Mouse (Mus musculus): ENCODE measurements around the gene Sult2b1. TPM values are rescaled to one million over a fixed set of nuclear protein-coding genes. Genes with fewer than 3 reads are reported as not detected.

The Sult2b1 gene
- polyA plus RNA-seq, 1 experiment from 2014 or later = 3.7 TPM

DNA sequence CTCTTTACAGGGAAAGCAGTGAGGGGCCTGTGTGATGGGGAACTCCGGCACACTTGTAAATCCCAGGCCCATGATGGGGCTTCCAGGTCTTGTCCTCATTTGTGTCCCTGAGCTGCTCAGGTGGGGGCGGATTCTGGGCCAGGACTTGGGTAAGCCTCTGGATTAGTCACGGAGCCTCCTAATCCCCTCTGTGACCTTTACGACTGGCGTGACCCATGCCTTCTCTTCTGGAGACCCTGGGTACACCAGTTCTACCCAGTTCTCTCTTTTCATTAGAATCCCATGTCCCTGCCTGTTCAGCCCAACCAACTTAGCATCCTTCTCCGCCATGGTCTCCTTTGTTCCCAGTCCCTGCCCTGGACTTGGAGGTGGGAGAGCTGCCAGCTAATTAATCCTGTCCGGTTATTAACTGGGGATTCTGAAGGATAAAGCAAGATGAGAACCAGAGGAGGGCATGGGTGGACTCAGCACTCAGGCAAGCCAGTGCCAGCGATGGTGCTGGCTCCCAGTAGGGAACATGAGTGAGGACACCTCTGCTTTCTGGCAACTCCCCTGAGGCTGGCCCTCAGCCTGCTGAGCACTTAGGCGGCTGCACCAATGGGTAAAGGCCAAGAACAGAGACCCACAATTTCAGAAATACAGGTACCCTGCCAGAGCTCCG, 31.0 kb upstream of the Sult2b1 start:
- peaks cover 16% of the 10 kb centered on the region for H3K36me3 ChIP-seq (ENCODE audit: insufficient read depth, low read length)
- H3K4me2 ChIP-seq (replicated peaks; ENCODE audit: low read depth, low read length) = no peak overlapping the region
- H3K4me3 ChIP-seq (ENCODE audit: low read depth, low read length) = no peak overlapping the region
- WGBS = 69% methylated on average over 10 of the region's 10 CpGs
- no peak overlapping the region for H3K27ac ChIP-seq (ENCODE audit: low read length)
- peaks cover 5% of the 10 kb centered on the region; the same call in 1 of the 2 replicates for H3K4me1 ChIP-seq (ENCODE audit: insufficient read depth, low read depth, low read length)
- H3K9ac ChIP-seq (replicated peaks; ENCODE audit: low read depth) = no peak overlapping the region
- TF ChIP-seq EP300 (IDR thresholded peaks at IDR 0.05) (no peak), CTCF (IDR thresholded peaks at IDR 0.05) (no peak)
- ATAC-seq (no peak), DNase-seq (ENCODE audit: low spot score) (no peak)
- H3K27me3 ChIP-seq (replicated peaks; ENCODE audit: insufficient read depth, low read length) = no peaks in the 10 kb centered on the region
- H3K9me3 ChIP-seq (ENCODE audit: low read length) = no peaks in the 10 kb centered on the region

DNA sequence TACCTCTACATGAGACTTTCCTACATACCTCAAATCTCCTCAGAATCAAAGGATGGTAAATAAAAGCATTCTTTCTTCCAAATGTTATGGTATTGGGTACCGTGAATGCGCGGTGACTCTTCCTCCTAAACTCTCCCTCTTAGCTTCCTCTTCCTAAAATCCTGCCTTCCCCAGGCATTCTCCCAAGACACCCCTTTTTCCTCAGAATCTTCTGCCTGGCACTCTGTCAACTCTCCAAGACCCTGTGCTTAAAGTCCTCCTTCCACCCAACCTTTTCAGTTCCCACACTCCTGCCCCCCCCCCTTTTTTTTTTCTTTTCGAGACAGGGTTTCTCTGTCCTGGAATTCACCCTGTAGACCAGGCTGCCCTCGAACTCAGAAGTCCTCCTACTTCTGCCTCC, 30.4 kb upstream of the Sult2b1 start:
- H3K4me1 ChIP-seq (ENCODE audit: insufficient read depth, low read depth, low read length) = peaks cover 5% of the 10 kb centered on the region; the same call in 1 of the 2 replicates
- TF ChIP-seq EP300 (IDR thresholded peaks at IDR 0.05) (no peak), CTCF (IDR thresholded peaks at IDR 0.05) (no peak)
- ATAC-seq (no peak), DNase-seq (ENCODE audit: low spot score) (no peak)
- H3K27me3 ChIP-seq (replicated peaks; ENCODE audit: insufficient read depth, low read length) = no peaks in the 10 kb centered on the region
- H3K4me2 ChIP-seq (replicated peaks; ENCODE audit: low read depth, low read length) = peak overlapping the region; percentile 42
- WGBS = 1% methylated on average over 5 of the region's 5 CpGs
- no peaks in the 10 kb centered on the region for H3K9me3 ChIP-seq (ENCODE audit: low read length)
- peaks cover 22% of the 10 kb centered on the region for H3K36me3 ChIP-seq (ENCODE audit: insufficient read depth, low read length)
- no peak overlapping the region for H3K9ac ChIP-seq (replicated peaks; ENCODE audit: low read depth)
- 0 out of 2 replicates have a peak overlapping the region, but pooled peaks have one; percentile 8 for H3K4me3 ChIP-seq (ENCODE audit: low read depth, low read length)
- H3K27ac ChIP-seq (ENCODE audit: low read length) = no peak overlapping the region

- DNase-seq (ENCODE audit: low spot score) (peak; percentile 100), ATAC-seq (peak; percentile 99)
- WGBS = under 1% methylated on average over 57 of the region's 92 CpGs
- H3K4me3 ChIP-seq (ENCODE audit: low read depth, low read length) = peak within 1 kb of the TSS; percentile 99
- peak within 1 kb of the TSS; percentile 89 for H3K4me2 ChIP-seq (replicated peaks; ENCODE audit: low read depth, low read length)
- TF ChIP-seq CTCF (IDR thresholded peaks at IDR 0.05) = 0 out of 2 replicates have a peak, but pooled peaks have one; percentile 2
- TF ChIP-seq EP300 (IDR thresholded peaks at IDR 0.05) = no peak
- H3K9me3 ChIP-seq (ENCODE audit: low read length) = no peaks in the 10 kb centered on the region
- H3K36me3 ChIP-seq (ENCODE audit: insufficient read depth, low read length) = peaks cover 30% of the 10 kb centered on the region
- peaks cover 5% of the 10 kb centered on the region; the same call in 1 of the 2 replicates for H3K4me1 ChIP-seq (ENCODE audit: insufficient read depth, low read depth, low read length)
- H3K9ac ChIP-seq (replicated peaks; ENCODE audit: low read depth) = peak within 1 kb of the TSS; percentile 98
- H3K27me3 ChIP-seq (replicated peaks; ENCODE audit: insufficient read depth, low read length) = no peaks in the 10 kb centered on the region
- H3K27ac ChIP-seq (ENCODE audit: low read length) = peak within 1 kb of the TSS; percentile 100
These were observed 29.6 kb upstream of the Sult2b1 start, which contains the start of gene Cyth2 for GRCm38 (mm10) chr7:45813787-45814779. Gene Cyth2, minus strand, starts transcription at chr7:45814581.

GRCm38 (mm10) chr7:45812921-45813320, 28.5 kb upstream of the Sult2b1 start:
- Histone ChIP-seq H3K4me3 (ENCODE audit: low read depth, low read length) (peak overlapping the region; percentile 99; the same call in 1 of the 2 replicates), H3K4me1 (ENCODE audit: insufficient read depth, low read depth, low read length) (peaks cover 5% of the 10 kb centered on the region; the same call in 1 of the 2 replicates), H3K36me3 (ENCODE audit: insufficient read depth, low read length) (peaks cover 41% of the 10 kb centered on the region), H3K9me3 (ENCODE audit: low read length) (no peaks in the 10 kb centered on the region), H3K27ac (ENCODE audit: low read length) (no peak overlapping the region), H3K9ac (replicated peaks; ENCODE audit: low read depth) (peak overlapping the region; percentile 98), H3K4me2 (replicated peaks; ENCODE audit: low read depth, low read length) (peak overlapping the region; percentile 89), H3K27me3 (replicated peaks; ENCODE audit: insufficient read depth, low read length) (no peaks in the 10 kb centered on the region)
- ATAC-seq (no peak), DNase-seq (ENCODE audit: low spot score) (no peak)
- TF ChIP-seq CTCF (IDR thresholded peaks at IDR 0.05) = no peak
- TF ChIP-seq EP300 (IDR thresholded peaks at IDR 0.05) = no peak
- 74% methylated on average over 8 of the region's 8 CpGs for WGBS

- 74% methylated on average over 14 of the region's 14 CpGs for WGBS
- H3K36me3 ChIP-seq (ENCODE audit: insufficient read depth, low read length) = peaks cover 55% of the 10 kb centered on the region
- DNase-seq (ENCODE audit: low spot score) (no peak), ATAC-seq (no peak)
- H3K4me2 ChIP-seq (replicated peaks; ENCODE audit: low read depth, low read length) = no peak overlapping the region
- TF ChIP-seq EP300 (IDR thresholded peaks at IDR 0.05) (no peak), CTCF (IDR thresholded peaks at IDR 0.05) (no peak)
- H3K9me3 ChIP-seq (ENCODE audit: low read length) = no peaks in the 10 kb centered on the region
- peaks cover 5% of the 10 kb centered on the region; the same call in 1 of the 2 replicates for H3K4me1 ChIP-seq (ENCODE audit: insufficient read depth, low read depth, low read length)
- no peak overlapping the region for H3K4me3 ChIP-seq (ENCODE audit: low read depth, low read length)
- H3K27me3 ChIP-seq (replicated peaks; ENCODE audit: insufficient read depth, low read length) = no peaks in the 10 kb centered on the region
- no peak overlapping the region for H3K27ac ChIP-seq (ENCODE audit: low read length)
- H3K9ac ChIP-seq (replicated peaks; ENCODE audit: low read depth) = no peak overlapping the region
These were observed 25.0 kb upstream of the Sult2b1 start for GRCm38 (mm10) chr7:45809276-45810075.
